Mouse (Mus musculus) intestine, embryonic 14.5 days (tissue): Measurements from ENCODE around the gene 1700013F07Rik. TPM values are rescaled to one million over a fixed set of nuclear protein-coding genes. Genes with fewer than 3 reads are reported as not detected.

Source experiments
- ATAC-seq: fragments of 200-750 bp; cut with Nextera tagmentation; replicated peaks from 2 replicates; pipeline ENCODE4 v1.8.0; 2017; ENCODE audit warnings: low read depth, moderate number of reproducible peaks, moderate TSS enrichment, moderate library complexity; ENCODE audit not compliant: low FRiP score, low TSS enrichment
- DNase-seq: peaks from one replicate; pipeline ENCODE4 v3.0.0-alpha.2; 2018; ENCODE audit warnings: low spot score
- H3K27ac ChIP-seq: fragments of 300-500 bp; sonication (generic); 2 replicates; pipeline ENCODE4 v1.5.1; 2014; ENCODE audit warnings: low read depth, mild to moderate bottlenecking, control low read depth
- H3K27me3 ChIP-seq: fragments of 300-500 bp; sonication (generic); replicated peaks from 2 replicates; pipeline ENCODE4 v1.6.1; 2014; ENCODE audit warnings: low read length, control low read depth; ENCODE audit not compliant: control insufficient read depth, insufficient read depth
- H3K36me3 ChIP-seq: fragments of 300-500 bp; sonication (generic); 2 replicates; pipeline ENCODE4 v1.6.1; 2014; ENCODE audit warnings: low read length, control low read depth; ENCODE audit not compliant: control insufficient read depth, insufficient read depth
- H3K4me1 ChIP-seq: fragments of 300-500 bp; sonication (generic); replicated peaks from 2 replicates; pipeline ENCODE4 v1.6.1; 2014; ENCODE audit warnings: low read length, control low read depth, mixed read lengths; ENCODE audit not compliant: control insufficient read depth, insufficient read depth
- H3K4me2 ChIP-seq: fragments of 300-500 bp; sonication (generic); 2 replicates; pipeline ENCODE4 v1.6.1; 2014; ENCODE audit warnings: low read length
- H3K4me3 ChIP-seq: fragments of 300-500 bp; sonication (generic); 2 replicates; pipeline ENCODE4 v1.5.1; 2014; ENCODE audit warnings: low read depth, low read length, control low read depth, mixed read lengths
- H3K9ac ChIP-seq: fragments of 300-500 bp; sonication (generic); 2 replicates; pipeline ENCODE4 v1.6.1; 2014; ENCODE audit warnings: mild to moderate bottlenecking, low read length
- H3K9me3 ChIP-seq: fragments of 300-500 bp; sonication (generic); 2 replicates; pipeline ENCODE4 v1.6.1; 2016; ENCODE audit warnings: low read length, control low read depth; ENCODE audit not compliant: control insufficient read depth
- WGBS: fragments of 180-500 bp; shearing (Covaris S2); extraction: QIAGEN DNeasy Blood & Tissue Kit; methylation state at CpG from one replicate; pipeline ENCODE4 v1.1.7; 2014; 5-methylcytosine and 5-hydroxymethylcytosine counted together
- polyA plus RNA-seq: library from polyadenylated mRNA; unstranded; fragments of >200 nt; fragmentation: Nextera tagmentation; extraction: Ambion mirVana; gene quantifications from 2 replicates; pipeline ENCODE4 v1.2.1, GENCODE M21; 2014

The 1700013F07Rik gene
- polyA plus RNA-seq, 1 experiment from 2014 or later = not detected

DNA sequence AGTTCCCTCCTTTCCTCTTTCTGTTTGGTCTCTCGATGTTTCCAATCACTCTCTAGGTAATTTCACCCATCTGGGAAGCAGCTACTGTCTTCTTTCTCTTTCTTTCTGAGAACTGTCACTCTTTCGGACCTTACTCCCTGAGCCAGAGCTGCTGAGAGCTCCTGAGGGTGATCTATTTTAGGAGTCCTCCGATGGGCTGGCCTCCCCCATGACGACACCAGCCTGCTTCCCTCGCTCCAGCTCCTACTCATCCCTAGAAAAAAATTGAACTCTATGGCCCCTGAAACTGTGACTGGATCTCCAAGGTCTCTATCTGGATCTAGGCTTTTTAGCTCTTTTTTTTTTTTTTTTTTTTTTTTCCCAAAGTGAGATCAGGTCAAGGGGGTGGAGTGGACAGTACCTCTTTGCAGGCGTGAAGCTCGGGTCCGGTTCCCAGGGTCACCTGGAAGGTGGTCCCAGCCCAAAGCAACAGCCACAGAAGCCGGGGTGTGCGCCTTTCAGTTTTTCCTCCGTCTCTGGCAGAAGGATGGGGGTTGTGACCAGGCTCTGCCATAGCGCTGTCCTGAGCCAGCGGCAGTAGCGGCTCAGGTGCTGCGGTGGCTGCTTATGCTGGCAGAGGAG, 2.1 kb downstream of the 1700013F07Rik start:
- Histone ChIP-seq H3K36me3 (no peaks in the 10 kb centered on the region), H3K9ac (no peak overlapping the region), H3K4me1 (peaks cover 7% of the 10 kb centered on the region; the same call in 1 of the 2 replicates), H3K9me3 (no peaks in the 10 kb centered on the region), H3K4me2 (peak overlapping the region; percentile 65), H3K27me3 (peaks cover 19% of the 10 kb centered on the region), H3K4me3 (peak overlapping the region; percentile 38), H3K27ac (no peak overlapping the region)
- WGBS = 8% methylated on average over 15 of the region's 15 CpGs
- ATAC-seq (no peak; the same call in 1 of the 2 replicates), DNase-seq (no peak)

DNA sequence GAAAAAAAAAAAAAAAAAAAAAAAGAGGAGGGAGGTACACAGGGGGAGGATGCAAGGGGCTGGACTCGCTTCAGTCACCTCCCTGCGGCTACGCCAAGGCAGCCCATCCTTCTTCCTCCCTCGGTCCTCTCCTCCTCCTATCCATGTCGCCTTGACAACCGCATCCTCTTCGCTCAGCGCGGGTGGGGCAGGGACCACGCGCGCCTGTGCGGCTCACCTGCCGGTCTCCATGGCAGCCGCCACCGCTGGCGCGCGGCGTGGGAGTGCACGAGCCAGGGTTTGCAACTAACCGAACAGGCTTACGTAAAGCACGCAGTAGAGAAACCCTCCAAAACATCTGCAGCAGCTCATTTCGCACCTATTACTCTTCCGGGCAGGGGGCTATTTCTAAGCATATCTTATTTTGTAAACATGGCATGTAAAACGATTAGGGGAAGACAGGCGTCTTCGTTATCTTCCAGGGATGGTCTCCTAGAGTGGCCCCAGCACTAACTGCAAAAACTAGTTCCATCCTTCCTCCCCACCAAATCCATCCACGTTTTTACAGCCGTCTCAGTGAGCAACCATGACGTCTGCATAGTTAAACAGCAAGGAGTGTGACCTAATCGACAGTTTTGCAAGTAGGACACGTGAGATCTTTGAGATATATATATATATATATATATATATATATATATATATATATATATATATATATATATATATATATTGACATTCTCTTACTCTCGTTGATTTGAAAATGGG, 2.7 kb downstream of the 1700013F07Rik start, which contains the start of gene 5330417C22Rik:
TSS of gene 5330417C22Rik (minus strand) at position 20 of the 744 bp plus-strand sequence.
- peak; percentile 72 for DNase-seq
- H3K9ac ChIP-seq = no peak within 1 kb of the TSS

DNA sequence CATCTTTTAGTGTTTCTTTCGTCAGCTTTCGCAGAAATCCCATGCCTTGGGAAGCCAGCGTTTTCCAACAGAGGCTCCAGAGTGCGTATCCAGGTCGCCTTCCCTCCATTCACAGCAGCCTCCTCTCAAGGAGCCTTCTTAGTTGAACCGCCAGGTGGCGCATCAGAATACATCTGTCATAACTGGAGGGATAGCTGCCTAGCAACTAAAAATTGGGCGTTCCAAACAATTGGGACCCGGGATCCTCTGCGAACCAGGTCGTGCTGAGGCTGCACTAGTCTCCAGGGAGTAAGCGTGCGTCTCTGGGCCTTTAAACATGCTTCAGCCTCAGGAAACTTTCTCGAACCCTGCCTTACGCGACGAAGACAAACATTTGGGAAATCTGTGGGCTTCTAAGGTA, 3.4 kb downstream of the 1700013F07Rik start:
- Histone ChIP-seq H3K9ac (no peak overlapping the region), H3K36me3 (no peaks in the 10 kb centered on the region), H3K27ac (no peak overlapping the region), H3K27me3 (peaks cover 19% of the 10 kb centered on the region), H3K9me3 (no peaks in the 10 kb centered on the region), H3K4me3 (0 out of 2 replicates have a peak overlapping the region, but pooled peaks have one; percentile 2), H3K4me1 (peaks cover 7% of the 10 kb centered on the region; the same call in 1 of the 2 replicates), H3K4me2 (peak overlapping the region; percentile 42)
- ATAC-seq = peak; percentile 56
- peak; percentile 89 for DNase-seq
- 4% methylated on average over 17 of the region's 17 CpGs for WGBS

More for the DNA sequence above, 2.7 kb downstream of the 1700013F07Rik start, which contains the start of gene 5330417C22Rik:
- Histone ChIP-seq H3K4me2 (peak within 1 kb of the TSS; percentile 65), H3K27ac (no peak within 1 kb of the TSS), H3K4me1 (peaks cover 7% of the 10 kb centered on the region; the same call in 1 of the 2 replicates), H3K4me3 (peak within 1 kb of the TSS; percentile 38), H3K27me3 (peaks cover 19% of the 10 kb centered on the region), H3K36me3 (no peaks in the 10 kb centered on the region), H3K9me3 (no peaks in the 10 kb centered on the region)
- ATAC-seq = peak; percentile 68
- under 1% methylated on average over 35 of the region's 35 CpGs for WGBS

DNA sequence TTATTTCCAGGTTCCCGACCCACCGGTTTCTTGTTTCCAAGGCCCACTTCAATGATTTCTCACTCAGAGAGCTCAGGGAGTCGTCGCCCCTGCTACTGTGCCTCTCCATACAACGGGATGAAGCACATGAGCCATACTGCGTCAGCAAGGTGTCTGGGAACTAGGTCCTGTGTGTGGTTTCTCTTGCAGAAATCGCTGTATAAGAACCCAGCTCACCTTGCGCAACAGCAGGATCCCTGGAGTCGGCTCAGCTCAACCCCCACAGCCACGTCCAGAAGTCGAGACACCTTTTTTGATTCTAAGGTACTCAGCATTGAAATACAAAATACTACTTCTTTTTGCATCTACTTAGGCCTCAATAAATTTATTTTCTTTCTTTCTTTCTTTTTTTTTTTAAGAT, 8.3 kb downstream of the 1700013F07Rik start:
- H3K4me2 ChIP-seq = no peak overlapping the region
- no peaks in the 10 kb centered on the region for H3K9me3 ChIP-seq
- no peak overlapping the region for H3K27ac ChIP-seq
- H3K9ac ChIP-seq = no peak overlapping the region
- WGBS = 81% methylated on average over 11 of the region's 11 CpGs
- no peaks in the 10 kb centered on the region for H3K27me3 ChIP-seq
- H3K4me3 ChIP-seq = no peak overlapping the region
- no peaks in the 10 kb centered on the region for H3K36me3 ChIP-seq
- no peaks in the 10 kb centered on the region; the same call in 1 of the 2 replicates for H3K4me1 ChIP-seq
- DNase-seq = no peak
- no peak for ATAC-seq

DNA sequence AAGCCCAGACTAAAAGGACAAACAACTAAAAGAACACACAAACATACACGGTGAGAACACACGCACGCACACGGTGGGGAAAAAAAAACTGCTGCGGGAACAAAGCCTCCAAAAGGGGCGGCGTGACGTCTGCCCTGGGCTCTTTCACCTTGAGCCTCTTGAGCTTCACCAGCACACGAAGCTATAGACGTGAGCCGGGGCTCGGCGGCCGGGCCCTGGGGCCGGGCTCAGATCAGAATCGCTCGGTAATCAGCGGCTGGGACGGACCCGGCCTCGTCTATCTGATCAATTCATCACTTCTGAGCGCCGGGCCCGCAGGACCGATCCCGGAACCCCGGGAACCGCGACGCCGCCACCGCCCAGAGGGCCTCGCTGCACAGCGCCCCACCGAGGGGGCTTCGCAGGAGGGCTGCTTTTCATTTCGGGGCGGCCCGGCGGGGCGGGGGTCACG, 20.2 kb downstream of the 1700013F07Rik start:
- H3K9me3 ChIP-seq = no peaks in the 10 kb centered on the region
- H3K27ac ChIP-seq = peak overlapping the region; percentile 86
- peaks cover 25% of the 10 kb centered on the region for H3K36me3 ChIP-seq
- ATAC-seq (peak; percentile 77), DNase-seq (no peak)
- H3K27me3 ChIP-seq = no peaks in the 10 kb centered on the region
- peak overlapping the region; percentile 98 for H3K4me3 ChIP-seq
- H3K9ac ChIP-seq = peak overlapping the region; percentile 99
- WGBS = 1% methylated on average over 39 of the region's 42 CpGs
- H3K4me2 ChIP-seq = peak overlapping the region; percentile 76
- peaks cover 5% of the 10 kb centered on the region; the same call in 1 of the 2 replicates for H3K4me1 ChIP-seq

DNA sequence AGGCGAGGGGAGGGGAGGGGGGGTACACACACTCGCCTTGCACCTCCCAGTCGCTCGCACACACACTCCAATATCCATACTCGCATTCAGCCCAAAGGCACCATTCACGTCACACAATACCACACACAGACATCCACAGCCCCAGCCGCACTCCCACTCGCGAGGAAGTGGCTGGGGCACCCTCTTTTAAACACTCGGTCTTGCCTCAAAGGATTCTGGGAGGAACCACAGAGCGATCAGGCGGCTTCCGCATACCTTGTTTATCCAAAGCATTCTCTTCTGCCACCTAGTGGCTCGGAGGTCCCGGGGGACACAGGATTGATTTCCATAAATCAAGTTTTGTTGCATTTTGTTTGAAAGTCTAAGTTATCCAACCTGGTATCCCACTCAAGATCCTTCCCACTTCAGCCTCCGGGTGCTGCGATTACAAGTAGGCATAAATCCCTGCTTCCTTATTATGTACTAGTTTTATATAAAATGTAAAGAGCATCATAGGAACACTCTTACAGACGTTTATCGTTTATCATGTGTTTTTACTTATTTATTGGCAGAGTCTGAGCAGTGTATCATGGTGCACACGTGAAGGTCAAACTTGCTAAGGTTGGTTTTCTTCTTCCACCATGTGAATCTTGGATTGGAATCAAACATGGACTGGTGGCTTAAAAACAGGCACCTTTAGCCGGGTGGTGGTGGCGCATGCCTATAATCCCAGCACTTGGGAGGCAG, 20.8 kb downstream of the 1700013F07Rik start:
- DNase-seq (peak; percentile 96), ATAC-seq (peak; percentile 98)
- Histone ChIP-seq H3K4me1 (peaks cover 5% of the 10 kb centered on the region; the same call in 1 of the 2 replicates), H3K27ac (peak overlapping the region; percentile 86), H3K9me3 (no peaks in the 10 kb centered on the region), H3K4me2 (peak overlapping the region; percentile 76), H3K4me3 (peak overlapping the region; percentile 98), H3K36me3 (peaks cover 32% of the 10 kb centered on the region), H3K27me3 (no peaks in the 10 kb centered on the region), H3K9ac (peak overlapping the region; percentile 99)
- WGBS = 17% methylated on average over 22 of the region's 22 CpGs

DNA sequence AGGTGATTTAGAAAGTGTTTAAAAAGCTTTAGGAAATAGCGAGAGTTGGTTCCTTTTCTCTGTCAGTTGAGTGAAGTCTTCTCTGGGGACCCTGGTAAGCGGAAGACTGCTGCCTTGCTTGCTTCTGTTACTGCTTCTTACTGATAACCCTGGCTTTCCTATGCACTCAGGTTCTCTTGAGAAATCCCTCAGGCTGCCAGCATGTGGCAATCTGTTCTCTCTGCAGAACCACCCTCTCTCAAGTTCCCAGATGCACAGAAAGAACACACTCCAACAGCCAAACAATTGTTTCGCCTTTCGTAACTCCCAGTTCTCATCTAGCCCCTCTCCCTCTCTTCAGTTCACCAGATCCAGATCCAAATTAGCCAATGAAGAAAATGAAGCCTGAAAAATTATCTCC, 23.9 kb downstream of the 1700013F07Rik start:
- H3K4me2 ChIP-seq = no peak overlapping the region
- H3K4me3 ChIP-seq = no peak overlapping the region
- no peaks in the 10 kb centered on the region for H3K27me3 ChIP-seq
- H3K9me3 ChIP-seq = no peaks in the 10 kb centered on the region
- no peak overlapping the region for H3K27ac ChIP-seq
- H3K9ac ChIP-seq = no peak overlapping the region
- DNase-seq (no peak), ATAC-seq (no peak)
- WGBS = 97% methylated on average over 4 of the region's 4 CpGs
- peaks cover 11% of the 10 kb centered on the region for H3K4me1 ChIP-seq
- peaks cover 36% of the 10 kb centered on the region for H3K36me3 ChIP-seq

DNA sequence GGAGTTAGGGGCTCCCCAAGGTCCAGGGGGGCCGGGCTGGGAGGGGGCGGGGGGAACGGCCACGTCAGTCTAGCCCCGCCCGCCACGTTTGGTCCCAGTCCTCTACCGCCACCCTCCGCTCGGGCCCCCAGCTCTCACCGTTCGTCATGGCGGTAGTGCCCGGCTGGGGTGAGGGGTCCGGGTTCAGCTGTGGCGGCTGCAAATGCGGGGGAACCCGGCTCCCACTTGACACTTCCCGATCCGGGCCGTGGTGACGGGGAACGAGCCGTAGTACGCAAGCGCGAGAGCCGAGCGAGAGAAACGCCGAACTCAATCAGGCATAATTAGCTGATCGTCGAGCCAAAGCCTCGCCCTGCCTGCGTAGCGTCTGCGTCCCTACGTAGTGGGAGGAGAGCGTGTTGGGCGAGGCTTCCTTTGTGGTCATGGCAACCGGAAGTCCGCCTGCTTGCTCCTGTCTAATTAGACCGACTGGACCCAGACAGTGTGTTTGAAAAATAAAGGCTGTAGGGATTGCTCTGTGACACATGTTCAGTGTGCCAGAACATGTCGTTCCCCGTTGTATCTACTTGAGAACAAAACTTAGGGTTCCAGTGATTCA, 28.3 kb downstream of the 1700013F07Rik start, which contains the start of gene Tmem167b:
TSS of gene Tmem167b (minus strand) at position 334 of the 598 bp plus-strand sequence.
- peak within 1 kb of the TSS; percentile 69 for H3K4me2 ChIP-seq

More for the DNA sequence above, 28.3 kb downstream of the 1700013F07Rik start, which contains the start of gene Tmem167b:
- H3K4me1 ChIP-seq = peaks cover 6% of the 10 kb centered on the region
- no peaks in the 10 kb centered on the region for H3K27me3 ChIP-seq
- peak within 1 kb of the TSS; percentile 67 for H3K9ac ChIP-seq
- H3K9me3 ChIP-seq = no peaks in the 10 kb centered on the region
- ATAC-seq = peak; percentile 98
- WGBS = under 1% methylated on average over 38 of the region's 45 CpGs
- peak within 1 kb of the TSS; percentile 82 for H3K4me3 ChIP-seq
- DNase-seq = peak; percentile 96
- peak within 1 kb of the TSS; percentile 85 for H3K27ac ChIP-seq
- H3K36me3 ChIP-seq = peaks cover 30% of the 10 kb centered on the region
